In the genomic region with DNA sequence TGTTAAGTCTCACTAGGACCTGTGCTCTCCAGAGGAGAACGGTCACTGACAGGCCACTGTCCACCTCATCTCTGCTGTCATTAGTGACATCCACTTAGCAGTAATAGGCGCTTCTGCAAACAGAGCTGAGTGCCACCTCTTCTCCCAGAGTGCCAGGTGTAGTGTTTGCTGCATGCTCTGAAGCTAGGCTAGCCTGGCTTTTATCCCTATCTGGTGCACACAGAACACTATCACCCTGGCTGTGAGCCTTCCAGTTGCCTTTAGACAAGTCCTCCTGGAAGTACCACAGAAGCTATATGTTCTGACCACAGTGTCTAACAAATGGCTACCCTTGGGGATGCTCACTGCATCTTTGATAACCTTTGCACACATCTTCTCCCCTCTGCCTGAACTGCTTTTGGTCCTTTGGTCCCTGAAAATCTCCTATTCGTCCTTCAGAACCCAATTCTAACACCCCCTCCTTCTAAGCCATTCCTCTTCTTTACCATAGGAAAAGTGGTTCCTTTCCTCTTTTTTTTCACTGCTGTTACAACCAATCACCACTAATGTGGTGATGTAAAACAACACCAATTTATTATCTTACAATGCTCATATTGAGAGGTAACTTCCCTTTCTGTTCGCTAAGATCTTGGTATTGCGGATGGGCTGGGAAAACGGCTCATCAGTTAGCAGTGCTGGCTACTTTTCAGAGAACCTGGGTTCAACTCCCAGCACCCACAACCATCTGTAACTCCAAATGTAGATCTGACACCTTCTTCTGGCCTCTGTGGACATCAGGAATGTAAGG, we compare ENCODE assay signal across 22 mouse cellular contexts.
"Had no signal": no experiment of that assay in that cellular context is flagged by ENCODE, and none has a peak within 500 bp of the region (broad histone marks: within the 10 kb centered on the region; RNA-seq: fewer than 3 reads in every experiment).

No protein-coding gene starts in this region.

- DNase-seq: kidney, adult 11 months; kidney, adult 8-10 months; kidney, postnatal 14 days; left cerebral cortex, postnatal 4 days; lung, postnatal 10 days; lung, postnatal 36 days; retina, postnatal 1 day; right cerebral cortex, postnatal 25 days; spleen, adult 18-20 months; thymus, postnatal 25 days had no signal

- H3K4me2 ChIP-seq: intestine, embryonic 15.5 days; limb, embryonic 12.5 days; limb, embryonic 15.5 days; lung, embryonic 15.5 days; midbrain, embryonic 13.5 days; neural tube, embryonic 13.5 days; stomach, embryonic 15.5 days had no signal

- H3K36me3 ChIP-seq: intestine, embryonic 15.5 days; limb, embryonic 12.5 days; limb, embryonic 15.5 days; lung, embryonic 15.5 days; midbrain, embryonic 10.5 days; midbrain, embryonic 13.5 days; neural tube, embryonic 13.5 days; stomach, embryonic 15.5 days had no signal

- H3K27ac ChIP-seq: intestine, embryonic 15.5 days; layer of hippocampus, adult 2 months; limb, embryonic 12.5 days; limb, embryonic 15.5 days; liver, embryonic 14.5 days; midbrain, embryonic 13.5 days; neural tube, embryonic 13.5 days; stomach, embryonic 15.5 days had no signal

- H3K9me3 ChIP-seq: intestine, embryonic 15.5 days; limb, embryonic 12.5 days; limb, embryonic 15.5 days; lung, embryonic 15.5 days; midbrain, embryonic 10.5 days; midbrain, embryonic 13.5 days; neural tube, embryonic 13.5 days; stomach, embryonic 15.5 days had no signal

- ATAC-seq: midbrain, embryonic 13.5 days; midbrain, embryonic 16.5 days had no signal

- H3K4me3 ChIP-seq: intestine, embryonic 15.5 days; layer of hippocampus, adult 2 months; limb, embryonic 12.5 days; limb, embryonic 15.5 days; lung, embryonic 15.5 days; midbrain, embryonic 10.5 days; midbrain, embryonic 13.5 days; myocyte; neural tube, embryonic 13.5 days; stomach, embryonic 15.5 days had no signal

- H3K4me1 ChIP-seq: midbrain, embryonic 10.5 days; midbrain, embryonic 13.5 days; neural tube, embryonic 13.5 days; stomach, embryonic 15.5 days had no signal

- H3K9ac ChIP-seq: intestine, embryonic 15.5 days; limb, embryonic 12.5 days; limb, embryonic 15.5 days; liver, embryonic 14.5 days; lung, embryonic 15.5 days; midbrain, embryonic 13.5 days; neural tube, embryonic 13.5 days; stomach, embryonic 15.5 days had no signal

- H3K27me3 ChIP-seq: intestine, embryonic 15.5 days; limb, embryonic 12.5 days; limb, embryonic 15.5 days; lung, embryonic 15.5 days; midbrain, embryonic 13.5 days; neural tube, embryonic 13.5 days; stomach, embryonic 15.5 days had no signal
